Mouse (Mus musculus) midbrain, embryonic 10.5 days (tissue): ENCODE measurements at regions not wholly inside any gene's neighbourhood (a gene's known extent, or its start where the extent isn't known, plus 50 kb on each side); places are given as distances from the start of the nearest gene placed in this dataset.

ENCODE experiments used
- DNase-seq: peaks from one replicate; pipeline ENCODE4 v3.0.0-alpha.2; 2017; ENCODE audit warnings: low spot score
- H3K27ac ChIP-seq: fragments of 300-500 bp; sonication (generic); replicated peaks from 2 replicates; pipeline ENCODE4 v1.5.1; 2016; ENCODE audit warnings: mild to moderate bottlenecking
- H3K27me3 ChIP-seq: fragments of 300-500 bp; sonication (generic); 2 replicates; pipeline ENCODE4 v1.6.1; 2016; ENCODE audit warnings: low read depth, mild to moderate bottlenecking; ENCODE audit not compliant: poor library complexity, severe bottlenecking
- H3K36me3 ChIP-seq: fragments of 300-500 bp; sonication (generic); 2 replicates; pipeline ENCODE4 v1.6.1; 2016; ENCODE audit warnings: mild to moderate bottlenecking, moderate library complexity
- H3K4me1 ChIP-seq: fragments of 300-500 bp; sonication (generic); 2 replicates; pipeline ENCODE4 v1.6.1; 2016
- H3K4me3 ChIP-seq: fragments of 300-500 bp; sonication (generic); 2 replicates; pipeline ENCODE4 v1.5.1; 2016; ENCODE audit warnings: mild to moderate bottlenecking, moderate library complexity
- H3K9me3 ChIP-seq: fragments of 300-500 bp; sonication (generic); replicated peaks from 2 replicates; pipeline ENCODE4 v1.6.1; 2016; ENCODE audit warnings: mild to moderate bottlenecking
- WGBS: fragments of 180-500 bp; shearing (Covaris S2); methylation state at CpG from one replicate; pipeline ENCODE4 v1.1.7; 2016; 5-methylcytosine and 5-hydroxymethylcytosine counted together

DNA sequence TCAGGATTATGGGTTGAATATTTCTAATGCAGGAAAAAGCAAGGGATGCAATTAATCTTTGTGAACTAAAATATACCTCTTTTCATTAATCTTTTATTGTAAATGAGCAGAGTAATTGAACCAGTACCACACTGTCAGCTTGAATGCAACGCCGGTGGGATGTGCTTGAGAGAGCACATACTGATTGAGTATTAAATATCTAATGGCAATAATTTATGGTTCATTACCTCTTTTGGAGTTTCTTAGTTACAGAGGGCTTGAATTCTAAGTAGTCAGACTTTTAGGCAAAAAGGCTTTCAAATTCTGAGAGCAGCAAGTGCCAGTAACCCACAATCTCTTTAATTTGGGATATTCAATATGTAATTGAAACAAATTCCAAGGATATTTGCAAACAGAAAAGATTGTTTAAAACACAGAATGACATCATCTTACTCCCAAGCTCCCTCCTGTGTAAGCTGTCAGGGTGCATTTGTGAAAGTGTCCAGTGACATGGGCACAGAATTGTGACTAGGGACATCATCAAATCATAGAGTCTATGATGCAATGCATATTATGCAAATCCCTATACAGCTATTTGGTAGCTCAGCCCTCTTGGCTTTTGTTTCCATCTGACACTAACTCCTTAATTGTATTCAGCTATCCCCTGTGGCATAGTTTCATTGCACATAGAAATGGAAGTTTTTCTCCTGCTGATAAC is 175.2 kb upstream of the Cdh8 start:
- Histone ChIP-seq H3K9me3 (no peaks in the 10 kb centered on the region), H3K36me3 (no peaks in the 10 kb centered on the region), H3K4me3 (no peak overlapping the region), H3K4me1 (peaks cover 9% of the 10 kb centered on the region; the same call in 1 of the 2 replicates), H3K27ac (no peak overlapping the region), H3K27me3 (no peaks in the 10 kb centered on the region)
- no peak for DNase-seq
- 53% methylated on average over 2 of the region's 2 CpGs for WGBS

DNA sequence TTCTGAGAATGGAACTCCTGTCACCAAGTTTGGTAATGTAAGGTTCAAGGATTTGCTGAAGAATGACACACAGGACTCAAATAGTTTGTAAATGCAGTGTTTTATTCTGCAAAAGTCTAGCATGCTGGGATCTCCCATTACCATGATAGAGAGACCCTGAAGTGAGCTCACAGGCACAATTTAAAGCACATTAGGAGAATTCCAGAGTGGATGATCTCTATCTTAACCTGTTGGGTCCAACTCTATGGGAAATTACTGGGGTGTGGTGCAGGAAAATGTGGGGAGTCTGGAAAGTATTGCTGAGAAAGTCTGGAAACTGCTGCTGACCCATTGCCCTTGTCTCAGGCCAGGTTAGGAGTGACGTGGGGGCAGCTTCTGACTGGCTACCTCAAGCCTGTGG is 127.8 kb upstream of the Cdh8 start:
- WGBS, result 80% methylated on average over 1 of the region's 1 CpGs

DNA sequence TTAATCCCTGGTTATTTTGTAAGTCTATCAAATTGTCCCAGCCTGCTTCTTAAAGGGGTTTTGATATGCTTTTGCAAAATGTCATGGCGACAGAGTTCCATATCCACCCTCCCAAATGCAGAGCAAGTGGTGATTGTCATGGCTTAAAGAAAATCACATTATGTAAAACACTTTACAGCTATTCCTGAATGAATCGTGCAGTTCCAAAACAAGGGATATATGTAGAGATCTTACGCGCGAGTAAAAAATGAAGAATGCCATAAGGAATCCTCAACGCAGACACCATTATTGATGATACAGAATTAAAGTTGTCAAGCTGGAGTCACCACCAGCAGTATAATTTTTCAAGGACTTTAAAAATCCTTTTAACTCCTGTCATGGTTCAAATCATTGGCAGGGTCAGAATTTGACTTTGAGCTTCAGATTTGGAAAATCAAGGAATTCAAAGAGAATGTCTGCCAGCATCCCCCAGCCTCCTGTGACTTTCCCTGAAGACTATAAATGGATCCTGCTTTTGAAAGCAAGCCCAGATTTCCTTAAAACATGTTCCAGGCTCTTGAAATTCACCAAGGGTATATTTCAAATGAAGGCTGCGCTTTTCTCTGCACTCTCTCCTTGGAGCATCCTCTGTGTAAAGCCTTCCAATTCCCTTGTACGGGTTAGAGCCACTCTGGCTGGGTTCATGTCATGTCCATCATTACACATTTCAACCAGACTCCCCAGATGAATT is 116.6 kb upstream of the Cdh8 start:
- WGBS, result 91% methylated on average over 8 of the region's 8 CpGs

More for the DNA sequence above, 127.8 kb upstream of the Cdh8 start:
- H3K4me1 ChIP-seq, result no peaks in the 10 kb centered on the region
- no peak for DNase-seq
- H3K36me3 ChIP-seq, result no peaks in the 10 kb centered on the region
- H3K27ac ChIP-seq, result no peak overlapping the region
- H3K4me3 ChIP-seq, result no peak overlapping the region
- no peaks in the 10 kb centered on the region for H3K27me3 ChIP-seq
- no peaks in the 10 kb centered on the region for H3K9me3 ChIP-seq

DNA sequence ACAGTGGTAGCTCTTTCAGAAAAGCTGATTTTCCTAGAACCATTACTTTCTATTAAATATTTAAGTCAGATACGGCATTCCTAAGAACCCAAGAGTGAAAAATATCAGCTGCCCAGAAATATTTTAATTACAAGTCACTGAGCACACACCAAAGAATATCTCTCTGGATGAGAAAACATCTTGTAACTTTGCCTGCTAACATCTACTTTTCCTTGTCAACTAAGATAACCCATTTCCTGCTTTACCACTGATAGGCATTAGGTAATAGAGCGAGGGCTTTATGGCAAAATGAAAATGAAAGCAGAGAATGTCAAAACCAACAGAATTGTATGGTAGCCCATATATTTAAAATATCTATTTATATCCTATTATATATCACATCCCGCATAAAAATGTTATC is 85.8 kb upstream of the Cdh8 start:
- 92% methylated on average over 3 of the region's 3 CpGs for WGBS
- Histone ChIP-seq H3K27me3 (no peaks in the 10 kb centered on the region), H3K4me1 (no peaks in the 10 kb centered on the region), H3K4me3 (no peak overlapping the region), H3K9me3 (no peaks in the 10 kb centered on the region), H3K36me3 (no peaks in the 10 kb centered on the region), H3K27ac (no peak overlapping the region)
- no peak for DNase-seq

More for the DNA sequence above, 116.6 kb upstream of the Cdh8 start:
- Histone ChIP-seq H3K4me3 (no peak overlapping the region), H3K27me3 (no peaks in the 10 kb centered on the region), H3K36me3 (no peaks in the 10 kb centered on the region), H3K27ac (no peak overlapping the region), H3K4me1 (no peaks in the 10 kb centered on the region), H3K9me3 (no peaks in the 10 kb centered on the region)
- no peak for DNase-seq
